Mouse (Mus musculus): Measurements from ENCODE around the gene Gja1. TPM values are rescaled to one million over a fixed set of nuclear protein-coding genes. Genes with fewer than 3 reads are reported as not detected.
A peak's percentile ranks its signal among the peaks of the same experiment; 100 is the strongest.

Gene Gja1
- total and polyA plus RNA-seq, 3 experiments = 156 to 429 (median 359) TPM

- TF ChIP-seq CTCF (IDR thresholded peaks at IDR 0.05) (no peak), EP300 (IDR thresholded peaks at IDR 0.05; ENCODE audit: insufficient read depth, low read depth, low read length) (no peak), POLR2A (IDR thresholded peaks at IDR 0.05; ENCODE audit: insufficient read depth, low read depth, low read length) (no peak)
- H3K27ac ChIP-seq = peak overlapping the region; percentile 69; the same call in 1 of the 2 replicates
- H3K36me3 ChIP-seq (ENCODE audit: control insufficient read depth, insufficient read depth, low read length) = no peaks in the 10 kb centered on the region
- no peaks in the 10 kb centered on the region for H3K27me3 ChIP-seq (ENCODE audit: control insufficient read depth, insufficient read depth, low read length)
- H3K79me2 ChIP-seq (replicated peaks; ENCODE audit: control insufficient read depth, insufficient read depth, low read length) = peaks cover 2% of the 10 kb centered on the region; the same call in 1 of the 2 replicates
- no peak for DNase-seq
- 74% methylated on average over 5 of the region's 5 CpGs for WGBS
- peaks cover 1% of the 10 kb centered on the region for H3K4me1 ChIP-seq (ENCODE audit: control insufficient read depth, insufficient read depth, low read length)
- no peak overlapping the region for H3K9ac ChIP-seq (ENCODE audit: low read depth, low read length)
- intact Hi-C loops (cut with DNase I) = no loop called here
- H3K4me3 ChIP-seq = no peak overlapping the region
Observed at GRCm38 (mm10) chr10:56374169-56374568, 3.0 kb upstream of the Gja1 start.

- Histone ChIP-seq H3K9ac (ENCODE audit: low read depth, low read length) (peak overlapping the region; percentile 66), H3K79me2 (replicated peaks; ENCODE audit: control insufficient read depth, insufficient read depth, low read length) (peaks cover 2% of the 10 kb centered on the region), H3K27me3 (ENCODE audit: control insufficient read depth, insufficient read depth, low read length) (no peaks in the 10 kb centered on the region), H3K36me3 (ENCODE audit: control insufficient read depth, insufficient read depth, low read length) (no peaks in the 10 kb centered on the region), H3K27ac (peak overlapping the region; percentile 96), H3K4me3 (peak overlapping the region; percentile 75), H3K4me1 (ENCODE audit: control insufficient read depth, insufficient read depth, low read length) (peaks cover 1% of the 10 kb centered on the region)
- DNase-seq = peak in 1 of 2 experiments; percentile 11
- WGBS = 49% methylated on average over 9 of the region's 9 CpGs
- TF ChIP-seq CTCF (IDR thresholded peaks at IDR 0.05) (no peak), POLR2A (IDR thresholded peaks at IDR 0.05; ENCODE audit: insufficient read depth, low read depth, low read length) (no peak), EP300 (IDR thresholded peaks at IDR 0.05; ENCODE audit: insufficient read depth, low read depth, low read length) (no peak)
- intact Hi-C loops (cut with DNase I) = loop anchor here (2.0 kb wide), 2 partner anchors 307 to 737 kb away; no protein-coding TSS in a partner anchor
Observed at GRCm38 (mm10) chr10:56375906-56376468, 1.1 kb upstream of the Gja1 start.

- Histone ChIP-seq H3K27ac (peak overlapping the region; percentile 96), H3K27me3 (ENCODE audit: control insufficient read depth, insufficient read depth, low read length) (no peaks in the 10 kb centered on the region), H3K4me3 (peak overlapping the region; percentile 75), H3K4me1 (ENCODE audit: control insufficient read depth, insufficient read depth, low read length) (peaks cover 3% of the 10 kb centered on the region), H3K9ac (ENCODE audit: low read depth, low read length) (peak overlapping the region; percentile 96), H3K36me3 (ENCODE audit: control insufficient read depth, insufficient read depth, low read length) (peaks cover 7% of the 10 kb centered on the region; the same call in 1 of the 2 replicates), H3K79me2 (replicated peaks; ENCODE audit: control insufficient read depth, insufficient read depth, low read length) (peaks cover 2% of the 10 kb centered on the region)
- DNase-seq = peak in 1 of 2 experiments; percentile 27
- intact Hi-C loops (cut with DNase I) = loop anchor here (2.0 kb wide), 3 partner anchors 221 to 735 kb away; no protein-coding TSS in a partner anchor
- TF ChIP-seq POLR2A (IDR thresholded peaks at IDR 0.05; ENCODE audit: insufficient read depth, low read depth, low read length) = no peak
- peak; percentile 30; the same call in 1 of the 2 replicates for TF ChIP-seq EP300 (IDR thresholded peaks at IDR 0.05; ENCODE audit: insufficient read depth, low read depth, low read length)
- under 1% methylated on average over 25 of the region's 25 CpGs for WGBS
Observed at GRCm38 (mm10) chr10:56377966-56378647, 977 bp downstream of the Gja1 start.

- Histone ChIP-seq H3K79me2 (replicated peaks; ENCODE audit: control insufficient read depth, insufficient read depth, low read length) (peaks cover 2% of the 10 kb centered on the region), H3K4me3 (peak overlapping the region; percentile 75), H3K27me3 (ENCODE audit: control insufficient read depth, insufficient read depth, low read length) (no peaks in the 10 kb centered on the region), H3K9ac (ENCODE audit: low read depth, low read length) (peak overlapping the region; percentile 96), H3K36me3 (ENCODE audit: control insufficient read depth, insufficient read depth, low read length) (peaks cover 10% of the 10 kb centered on the region), H3K4me1 (ENCODE audit: control insufficient read depth, insufficient read depth, low read length) (peaks cover 3% of the 10 kb centered on the region), H3K27ac (peak overlapping the region; percentile 96)
- TF ChIP-seq POLR2A (IDR thresholded peaks at IDR 0.05; ENCODE audit: insufficient read depth, low read depth, low read length) (peak; percentile 76), CTCF (IDR thresholded peaks at IDR 0.05) (no peak), EP300 (IDR thresholded peaks at IDR 0.05; ENCODE audit: insufficient read depth, low read depth, low read length) (0 out of 2 replicates have a peak, but pooled peaks have one; percentile 47)
- DNase-seq = peak; percentile 63 to 70
- WGBS = under 1% methylated on average over 35 of the region's 35 CpGs
- intact Hi-C loops (cut with DNase I) = loop anchor here (2.0 kb wide), 1 partner anchor 220 kb away; no protein-coding TSS in a partner anchor
Observed at GRCm38 (mm10) chr10:56378648-56379254, 1.6 kb downstream of the Gja1 start.

GRCm38 (mm10) chr10:56379720-56380119 lies 2.6 kb downstream of the Gja1 start:
- Histone ChIP-seq H3K36me3 (ENCODE audit: control insufficient read depth, insufficient read depth, low read length) (peaks cover 17% of the 10 kb centered on the region), H3K27me3 (ENCODE audit: control insufficient read depth, insufficient read depth, low read length) (no peaks in the 10 kb centered on the region), H3K9ac (ENCODE audit: low read depth, low read length) (peak overlapping the region; percentile 76), H3K79me2 (replicated peaks; ENCODE audit: control insufficient read depth, insufficient read depth, low read length) (peaks cover 2% of the 10 kb centered on the region), H3K27ac (peak overlapping the region; percentile 96), H3K4me1 (ENCODE audit: control insufficient read depth, insufficient read depth, low read length) (peaks cover 3% of the 10 kb centered on the region), H3K4me3 (peak overlapping the region; percentile 75)
- WGBS = 11% methylated on average over 7 of the region's 7 CpGs
- intact Hi-C loops (cut with DNase I) = loop anchor here (2.0 kb wide), 2 partner anchors 219 to 375 kb away; no protein-coding TSS in a partner anchor
- peak in 1 of 2 experiments; percentile 10 for DNase-seq
- no peak for TF ChIP-seq CTCF (IDR thresholded peaks at IDR 0.05)
- TF ChIP-seq EP300 (IDR thresholded peaks at IDR 0.05; ENCODE audit: insufficient read depth, low read depth, low read length) = no peak
- TF ChIP-seq POLR2A (IDR thresholded peaks at IDR 0.05; ENCODE audit: insufficient read depth, low read depth, low read length) = peak; percentile 47; the same call in 1 of the 2 replicates
